Mouse (Mus musculus): ENCODE data around the gene Dpp9. TPM values are rescaled to one million over a fixed set of nuclear protein-coding genes. Genes with fewer than 3 reads are reported as not detected.

Gene Dpp9
- total RNA-seq, 2 experiments from 2014 or later = 34.4 to 37.3 TPM

GRCm38 (mm10) chr17:56233389-56233788 lies 14.7 kb upstream of the Dpp9 start:
- DNase-seq (ENCODE audit: low spot score in 2 of 2) = no peak

GRCm38 (mm10) chr17:56229943-56230342 lies 11.2 kb upstream of the Dpp9 start:
- DNase-seq (ENCODE audit: low spot score in 2 of 2) = no peak

DNA sequence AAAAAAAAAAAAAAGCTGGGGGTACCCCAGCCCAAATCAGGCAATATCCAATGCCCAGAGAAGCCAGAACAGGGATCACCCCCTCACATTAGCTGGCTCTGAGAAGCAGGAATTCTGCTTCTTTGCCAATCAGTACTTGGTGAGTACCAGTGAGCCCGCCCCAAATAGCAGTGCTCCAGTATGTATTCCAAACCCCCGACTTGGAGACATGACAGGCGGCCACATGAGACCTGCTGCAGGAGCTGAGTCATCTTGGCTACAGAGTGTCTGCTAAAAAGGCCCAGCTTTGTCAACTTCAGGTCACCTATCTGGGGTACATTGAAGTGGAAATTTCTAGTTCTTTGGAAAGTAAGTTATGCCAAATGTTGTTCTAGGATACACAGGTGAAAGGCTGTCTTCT lies 7.9 kb upstream of the Dpp9 start:
- DNase-seq (ENCODE audit: low spot score in 2 of 2) = no peak

DNA sequence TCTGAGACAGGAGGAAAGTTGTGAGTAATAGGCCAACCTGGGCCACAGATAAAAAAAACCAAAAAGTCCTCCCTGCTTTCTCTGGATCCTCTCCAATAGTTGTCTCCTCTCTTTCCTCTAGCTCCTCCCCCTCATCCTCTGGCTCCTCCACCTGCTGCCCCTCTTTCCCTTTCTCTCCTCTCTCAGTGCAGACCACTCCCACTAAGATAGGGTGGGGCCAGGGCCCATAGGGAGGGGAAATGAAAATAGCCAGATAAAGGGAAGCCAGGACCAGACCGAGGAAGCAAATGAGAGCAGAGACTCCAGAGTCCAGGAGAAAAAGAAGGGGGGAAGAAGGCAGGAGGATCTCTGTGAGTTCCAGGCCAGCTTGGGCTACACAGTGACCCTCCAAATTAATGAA lies 6.2 kb upstream of the Dpp9 start:
- no peak for DNase-seq (ENCODE audit: low spot score in 2 of 2)

DNA sequence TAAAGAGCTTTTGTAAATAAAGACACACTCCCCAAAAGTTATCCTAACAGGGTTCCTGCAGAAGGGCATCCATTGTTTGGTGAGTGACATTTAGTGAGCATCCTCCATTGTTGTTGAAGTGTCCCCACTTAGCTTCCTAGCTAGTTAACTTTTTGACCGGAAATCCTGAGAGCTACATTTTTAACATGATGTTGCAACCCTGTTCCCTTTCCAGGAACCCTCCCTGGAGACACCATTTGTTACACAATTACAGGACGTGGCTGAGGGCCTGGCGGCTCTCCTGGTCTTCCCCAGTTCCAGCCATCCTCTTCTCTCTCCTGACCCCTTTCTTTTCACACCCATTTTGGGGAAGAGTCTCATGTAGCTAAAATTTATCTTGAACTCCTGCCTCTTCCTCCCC lies 1.1 kb upstream of the Dpp9 start:
- DNase-seq (ENCODE audit: low spot score in 2 of 2) = no peak

- DNase-seq (ENCODE audit: low spot score in 2 of 2) = no peak
These were observed 546 bp upstream of the Dpp9 start for GRCm38 (mm10) chr17:56219251-56219650.

- no peak for DNase-seq (ENCODE audit: low spot score in 2 of 2)
These were observed 1.0 kb downstream of the Dpp9 start for GRCm38 (mm10) chr17:56217670-56218069.

GRCm38 (mm10) chr17:56214229-56214628 lies 4.5 kb downstream of the Dpp9 start:
- no peak for DNase-seq (ENCODE audit: low spot score in 2 of 2)

DNA sequence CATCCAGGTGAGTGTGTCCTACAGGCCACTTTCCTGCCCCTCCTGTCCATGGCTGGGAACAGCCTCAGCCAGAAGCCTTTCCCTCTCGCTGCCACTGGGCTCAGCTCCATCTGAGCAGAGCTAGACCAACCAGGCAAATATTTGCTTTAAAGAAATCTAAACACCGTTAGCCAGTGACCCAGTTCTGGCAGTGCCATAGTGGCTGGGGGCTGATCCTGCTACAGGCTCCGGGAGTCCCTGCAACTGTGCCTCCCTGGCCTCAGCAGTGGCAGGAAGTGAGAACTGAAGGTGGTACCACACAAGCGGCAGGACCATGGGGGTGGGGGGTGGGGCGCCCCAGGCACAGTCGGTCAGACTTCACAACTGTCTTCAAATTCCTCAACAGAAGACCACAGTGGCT lies 6.0 kb downstream of the Dpp9 start:
- DNase-seq (ENCODE audit: low spot score in 2 of 2) = no peak

GRCm38 (mm10) chr17:56211090-56211489 lies 7.6 kb downstream of the Dpp9 start:
- no peak for DNase-seq (ENCODE audit: low spot score in 2 of 2)

DNA sequence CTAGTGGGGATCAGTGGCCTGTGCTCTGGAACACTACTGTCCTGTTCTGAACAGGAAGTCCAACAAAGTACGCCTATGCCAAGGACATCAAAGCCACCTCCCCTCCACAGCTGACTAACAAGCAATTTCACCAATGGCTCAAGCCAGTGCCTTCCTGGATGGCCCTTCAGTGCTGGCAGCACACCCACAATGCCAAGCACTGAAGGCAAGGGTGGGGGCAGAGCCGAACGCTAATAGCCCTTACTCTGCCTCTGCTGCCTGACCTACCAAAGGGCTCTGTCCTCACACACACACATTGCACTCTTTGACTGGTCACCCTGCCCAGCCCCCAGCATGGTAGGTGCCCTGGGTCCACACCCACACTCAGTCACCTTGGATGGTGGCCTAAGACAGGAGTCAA lies 9.9 kb downstream of the Dpp9 start:
- DNase-seq (ENCODE audit: low spot score in 2 of 2) = no peak

DNA sequence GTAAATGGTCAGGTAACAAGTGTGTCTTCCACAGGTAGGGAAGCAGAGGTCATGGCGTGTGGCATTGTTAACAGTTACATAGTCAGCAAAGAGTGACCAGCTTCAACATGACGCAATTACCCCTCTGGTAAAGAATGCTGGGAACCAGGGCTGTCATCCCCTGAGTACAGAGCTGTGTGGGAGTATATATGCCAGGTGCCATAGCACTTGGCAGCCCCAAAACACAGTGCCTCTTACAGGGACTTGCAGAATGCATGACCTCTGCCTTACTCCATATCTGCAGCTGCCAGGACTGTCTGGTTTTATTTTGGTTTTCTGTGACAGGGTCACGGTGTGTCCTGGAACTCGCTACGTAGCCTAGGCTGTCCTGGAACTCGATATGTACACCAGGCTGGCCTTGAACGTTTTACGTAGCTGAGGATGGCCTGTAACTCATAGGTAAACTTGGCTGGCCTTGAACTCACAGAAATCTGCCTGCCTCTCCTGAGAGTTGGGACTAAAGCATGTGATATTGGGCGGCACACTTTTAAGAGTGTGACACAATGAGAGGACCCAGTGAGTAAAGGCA lies 10.7 kb downstream of the Dpp9 start:
- no peak for DNase-seq (ENCODE audit: low spot score in 2 of 2)

DNA sequence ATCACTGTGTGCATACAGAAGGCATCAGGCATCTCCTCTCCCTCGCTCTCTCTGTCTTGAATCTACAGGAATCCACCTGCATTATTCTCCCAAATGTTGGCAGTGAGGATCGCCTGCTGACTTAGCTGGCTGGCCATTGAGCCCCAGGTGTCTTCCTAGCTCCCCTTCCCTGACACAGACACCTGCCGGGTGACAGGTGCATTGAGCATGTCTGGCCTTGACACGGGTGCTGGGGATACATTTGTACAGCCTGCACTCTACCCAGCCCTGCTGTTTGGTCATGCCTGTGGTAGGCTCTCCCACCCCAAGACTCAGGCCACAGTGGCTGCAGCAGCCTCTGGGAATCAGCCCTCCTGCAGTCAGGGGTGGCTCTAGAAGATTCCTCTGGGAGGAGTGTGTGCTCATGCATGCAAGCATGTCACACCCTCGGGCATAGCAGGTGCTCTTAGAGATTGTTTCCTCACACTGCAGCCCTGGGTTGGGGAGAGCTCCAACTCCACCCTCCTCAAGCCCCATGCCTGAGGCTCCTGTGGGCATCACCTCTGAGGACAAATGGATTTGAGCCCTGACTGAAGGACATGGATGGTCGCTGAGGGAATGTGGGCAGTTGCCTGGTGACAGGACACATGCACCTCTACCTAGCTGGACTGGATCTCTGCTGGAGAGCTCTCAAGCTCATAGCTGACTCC lies 11.6 kb downstream of the Dpp9 start:
- no peak for DNase-seq (ENCODE audit: low spot score in 2 of 2)

GRCm38 (mm10) chr17:56206276-56206884 lies 12.3 kb downstream of the Dpp9 start:
- no peak for DNase-seq (ENCODE audit: low spot score in 2 of 2)

GRCm38 (mm10) chr17:56203729-56204128 lies 15.0 kb downstream of the Dpp9 start:
- no peak for DNase-seq (ENCODE audit: low spot score in 2 of 2)

DNA sequence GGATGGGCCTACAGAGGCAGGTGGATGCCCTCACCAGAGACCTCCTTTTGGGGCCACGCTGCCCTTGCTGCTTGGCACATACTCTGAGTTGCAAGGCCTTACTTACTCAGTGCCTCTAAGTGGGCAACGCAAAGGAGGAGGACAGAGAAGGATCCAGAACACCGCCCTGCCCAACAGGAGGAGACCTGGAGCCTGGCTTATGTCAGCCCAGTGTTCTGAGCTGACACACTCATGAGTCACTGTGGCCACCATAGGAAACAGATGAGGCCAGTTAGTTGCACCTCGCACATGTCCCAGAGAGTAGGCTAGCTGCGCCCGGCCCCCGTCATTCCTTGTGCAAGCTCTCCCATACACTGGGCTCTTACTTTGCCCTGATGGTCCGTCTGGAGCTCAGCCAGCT lies 16.2 kb downstream of the Dpp9 start:
- DNase-seq (ENCODE audit: low spot score in 2 of 2) = no peak

DNA sequence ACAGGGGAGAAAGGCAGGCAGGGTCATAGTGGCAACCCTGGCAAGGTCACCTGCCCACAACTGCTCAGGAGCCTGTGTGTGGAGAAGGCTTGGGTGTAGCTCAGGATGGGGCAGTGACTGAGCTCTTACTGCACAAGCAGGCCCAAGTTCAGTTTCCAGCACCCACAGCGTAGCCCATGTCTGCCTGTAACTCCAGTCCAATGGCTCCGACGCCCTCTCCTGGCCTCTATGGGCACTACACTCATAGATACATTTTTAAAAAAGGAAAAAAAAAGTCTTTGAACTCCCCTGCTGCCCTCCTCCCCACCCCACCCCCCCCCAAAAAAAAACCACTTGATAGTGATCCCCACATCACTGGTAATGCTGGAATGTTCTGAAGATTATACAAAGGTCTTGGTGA lies 17.1 kb downstream of the Dpp9 start:
- DNase-seq (ENCODE audit: low spot score in 2 of 2) = no peak

- DNase-seq (ENCODE audit: low spot score in 2 of 2) = no peak
These were observed 18.1 kb downstream of the Dpp9 start for GRCm38 (mm10) chr17:56200586-56200985.

- no peak for DNase-seq (ENCODE audit: low spot score in 2 of 2)
These were observed 21.8 kb downstream of the Dpp9 start for GRCm38 (mm10) chr17:56196860-56197259.

- no peak for DNase-seq (ENCODE audit: low spot score in 2 of 2)
These were observed 23.9 kb downstream of the Dpp9 start for GRCm38 (mm10) chr17:56194765-56195164.

GRCm38 (mm10) chr17:56194357-56194756 lies 24.3 kb downstream of the Dpp9 start:
- DNase-seq (ENCODE audit: low spot score in 2 of 2) = no peak

DNA sequence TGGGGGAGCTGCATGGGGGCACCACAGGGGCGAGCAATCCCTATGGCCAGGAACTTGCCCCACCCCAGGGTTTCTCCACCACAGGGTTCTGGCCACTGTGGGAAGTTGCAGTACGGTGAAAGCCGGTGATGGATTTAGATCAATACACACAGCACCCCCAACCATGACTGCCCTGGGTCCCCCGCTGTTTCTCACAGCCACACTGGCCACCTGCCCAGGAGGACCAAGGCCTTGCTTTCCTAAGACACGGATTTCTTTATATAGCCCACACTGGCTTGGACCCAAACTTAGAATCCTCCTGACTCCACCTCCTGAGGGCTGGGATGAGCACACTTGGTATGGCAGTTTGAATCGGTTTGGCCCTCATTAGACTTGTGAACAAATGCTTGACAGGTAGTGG lies 27.4 kb downstream of the Dpp9 start:
- no peak for DNase-seq (ENCODE audit: low spot score in 2 of 2)
